In genomic region chr5:127378521-127378920, GRCm38 (mm10) we compare ENCODE assay signal across 21 mouse cellular contexts.
DNase-seq lines count a peak whose midpoint lies in the region; ATAC-seq and TF ChIP-seq lines count a peak whose summit lies in the region.
"Had no signal": no experiment of that assay in that cellular context is flagged by ENCODE, and none has a peak within 500 bp of the region (broad histone marks: within the 10 kb centered on the region; RNA-seq: fewer than 3 reads in every experiment).

No protein-coding gene starts in this region.

- WGBS in forebrain, embryonic 12.5 days = 46% methylated on average over 5 of the region's 5 CpGs
- WGBS in forebrain, postnatal 0 days = 32% methylated on average over 5 of the region's 5 CpGs
- WGBS in lung, embryonic 15.5 days = 12% methylated on average over 5 of the region's 5 CpGs

- no peak for DNase-seq in forebrain, postnatal 0 days
- no peak for DNase-seq in lung, postnatal 4 days
- no peak for DNase-seq in testis, postnatal 14 days (ENCODE audit: low spot score)
- DNase-seq in retina, postnatal 1 day = peak; percentile 23
- DNase-seq in gastrocnemius, postnatal 10 days = no peak
- DNase-seq: adrenal gland, adult 2 months; adrenal gland, postnatal 25 days; cerebellum, postnatal 10 days; embryo, embryonic 11 days; gastrocnemius, postnatal 14 days had no signal

- TF ChIP-seq CTCF in forebrain, postnatal 0 days (IDR thresholded peaks at IDR 0.05; ENCODE audit: low read depth) = no peak
- no peak for TF ChIP-seq CTCF in testis, adult 2 months (IDR thresholded peaks at IDR 0.05; ENCODE audit: control insufficient read depth, insufficient read depth, insufficient replicate concordance, low read depth, low read length)

- no peaks in the 10 kb centered on the region for H3K27me3 ChIP-seq in forebrain, embryonic 12.5 days
- H3K27me3 ChIP-seq in forebrain, postnatal 0 days (ENCODE audit: insufficient read depth, low read length) = no peaks in the 10 kb centered on the region
- no peaks in the 10 kb centered on the region for H3K27me3 ChIP-seq in lung, embryonic 15.5 days
- no peaks in the 10 kb centered on the region for H3K27me3 ChIP-seq in testis, adult 2 months (ENCODE audit: control insufficient read depth, insufficient read depth, low read length)
- H3K27me3 ChIP-seq: CH12.LX; embryonic facial prominence, embryonic 12.5 days; heart, embryonic 12.5 days; intestine, embryonic 15.5 days; Patski had no signal

- H3K27ac ChIP-seq in forebrain, embryonic 12.5 days = 0 out of 2 replicates have a peak overlapping the region, but pooled peaks have one; percentile 50
- H3K27ac ChIP-seq in forebrain, postnatal 0 days (ENCODE audit: low read depth, low read length) = no peak overlapping the region
- peak overlapping the region; percentile 46; the same call in 1 of the 2 replicates for H3K27ac ChIP-seq in lung, embryonic 15.5 days
- peak overlapping the region; percentile 39; the same call in 1 of the 2 replicates for H3K27ac ChIP-seq in testis, adult 2 months (ENCODE audit: control insufficient read depth, insufficient read depth, low read depth, low read length)
- H3K27ac ChIP-seq: embryonic facial prominence, embryonic 12.5 days; hindbrain, embryonic 10.5 days; hindbrain, embryonic 14.5 days; intestine, embryonic 15.5 days had no signal

- H3K4me2 ChIP-seq in forebrain, embryonic 12.5 days = no peak overlapping the region
- H3K4me2 ChIP-seq in forebrain, postnatal 0 days (ENCODE audit: low read depth) = no peak overlapping the region
- no peak overlapping the region for H3K4me2 ChIP-seq in lung, embryonic 15.5 days
- H3K4me2 ChIP-seq: embryonic facial prominence, embryonic 12.5 days; heart, embryonic 12.5 days; hindbrain, embryonic 14.5 days; intestine, embryonic 15.5 days had no signal

- peaks cover 14% of the 10 kb centered on the region; the same call in 1 of the 2 replicates for H3K4me1 ChIP-seq in forebrain, embryonic 12.5 days
- no peaks in the 10 kb centered on the region for H3K4me1 ChIP-seq in forebrain, postnatal 0 days (ENCODE audit: insufficient read depth)
- peaks cover 50% of the 10 kb centered on the region for H3K4me1 ChIP-seq in lung, embryonic 15.5 days
- peaks cover 2% of the 10 kb centered on the region; the same call in 1 of the 2 replicates for H3K4me1 ChIP-seq in testis, adult 2 months (ENCODE audit: control insufficient read depth, insufficient read depth, low read length)
- H3K4me1 ChIP-seq: heart, embryonic 12.5 days; intestine, embryonic 15.5 days had no signal

- no peak overlapping the region for H3K4me3 ChIP-seq in forebrain, embryonic 12.5 days (replicated peaks)
- no peak overlapping the region for H3K4me3 ChIP-seq in forebrain, postnatal 0 days (ENCODE audit: low read depth, low read length)
- H3K4me3 ChIP-seq in lung, embryonic 15.5 days = no peak overlapping the region
- peak overlapping the region; percentile 85 for H3K4me3 ChIP-seq in testis, adult 2 months (ENCODE audit: control insufficient read depth, low read depth, low read length)
- H3K4me3 ChIP-seq: embryonic facial prominence, embryonic 12.5 days; heart, embryonic 12.5 days; hindbrain, embryonic 10.5 days; intestine, embryonic 15.5 days had no signal

- H3K36me3 ChIP-seq in forebrain, embryonic 12.5 days (replicated peaks) = no peaks in the 10 kb centered on the region
- H3K36me3 ChIP-seq in forebrain, postnatal 0 days (ENCODE audit: insufficient read depth) = no peaks in the 10 kb centered on the region
- no peaks in the 10 kb centered on the region for H3K36me3 ChIP-seq in lung, embryonic 15.5 days
- H3K36me3 ChIP-seq in testis, adult 2 months (ENCODE audit: control insufficient read depth, insufficient read depth, low read length) = no peaks in the 10 kb centered on the region
- H3K36me3 ChIP-seq: embryonic facial prominence, embryonic 12.5 days; heart, embryonic 12.5 days; hindbrain, embryonic 10.5 days; intestine, embryonic 15.5 days had no signal

- no peak overlapping the region for H3K9ac ChIP-seq in forebrain, embryonic 12.5 days
- H3K9ac ChIP-seq in forebrain, postnatal 0 days = no peak overlapping the region
- H3K9ac ChIP-seq in lung, embryonic 15.5 days = no peak overlapping the region
- H3K9ac ChIP-seq: embryonic facial prominence, embryonic 12.5 days; heart, embryonic 12.5 days; hindbrain, embryonic 14.5 days; intestine, embryonic 15.5 days had no signal

- ATAC-seq in forebrain, embryonic 12.5 days (ENCODE audit: low FRiP score) = no peak
- no peak for ATAC-seq in forebrain, postnatal 0 days
- peak; percentile 20; the same call in 1 of the 2 replicates for ATAC-seq in lung, embryonic 15.5 days (ENCODE audit: borderline replicate concordance, extremely low read depth, low FRiP score, low TSS enrichment)
- ATAC-seq: activated CD4-positive, CD25-positive, alpha-beta regulatory T cell, adult 4 months; intestine, embryonic 15.5 days; Patski had no signal

- TF ChIP-seq POLR2A in testis, adult 2 months (IDR thresholded peaks at IDR 0.05; ENCODE audit: control insufficient read depth, low read depth, low read length) = no peak

- no peaks in the 10 kb centered on the region for H3K9me3 ChIP-seq in forebrain, embryonic 12.5 days
- no peaks in the 10 kb centered on the region for H3K9me3 ChIP-seq in forebrain, postnatal 0 days (ENCODE audit: low read length)
- H3K9me3 ChIP-seq in lung, embryonic 15.5 days = no peaks in the 10 kb centered on the region
- H3K9me3 ChIP-seq: embryonic facial prominence, embryonic 12.5 days; intestine, embryonic 15.5 days had no signal
